Mouse (Mus musculus): ENCODE measurements around the gene Smim8.

- no peak for TF ChIP-seq CTCF (conservative IDR thresholded peaks at IDR 0.05 in 1 of 2, IDR thresholded peaks at IDR 0.05 in 1 of 2; ENCODE audit: low read depth in 2 of 2, low read length in 2 of 2)
- TF ChIP-seq EP300 (IDR thresholded peaks at IDR 0.05; ENCODE audit: low read length) = no peak
- TF ChIP-seq ZC3H11A (IDR thresholded peaks at IDR 0.05; ENCODE audit: low read depth, low read length) = no peak
- no peak for TF ChIP-seq POLR2A (IDR thresholded peaks at IDR 0.05; ENCODE audit: low read depth, low read length)
- TF ChIP-seq ZKSCAN1 (IDR thresholded peaks at IDR 0.05; ENCODE audit: borderline replicate concordance, low read depth, low read length) = no peak
- TF ChIP-seq ZNF384 (IDR thresholded peaks at IDR 0.05; ENCODE audit: low read depth, low read length) = no peak
- no peak for TF ChIP-seq UBTF (IDR thresholded peaks at IDR 0.05; ENCODE audit: low read depth, low read length)
- no peak for TF ChIP-seq BHLHE40 (IDR thresholded peaks at IDR 0.05; ENCODE audit: low read depth, low read length)
- TF ChIP-seq E2F4 (IDR thresholded peaks at IDR 0.05; ENCODE audit: insufficient replicate concordance, low read depth, low read length) = no peak
- TF ChIP-seq CHD1 (IDR thresholded peaks at IDR 0.05; ENCODE audit: low read depth, low read length) = no peak
- no peak for TF ChIP-seq MAX (IDR thresholded peaks at IDR 0.05; ENCODE audit: low read length)
Measured at GRCm38 (mm10) chr4:34796294-34796693, 18.1 kb upstream of the Smim8 start.

All from CH12.LX (cell line).